Mouse (Mus musculus): ENCODE measurements around the gene Fas. TPM values are rescaled to one million over a fixed set of nuclear protein-coding genes. Genes with fewer than 3 reads are reported as not detected.

The Fas gene
- polyA plus RNA-seq, 1 experiment from 2014 or later = 0.51 TPM

Other genes starting within 250 kb of the Fas start
- gene Lipn, start 223.3 kb upstream of the Fas start, polyA plus RNA-seq (2015; fragmentation: Nextera tagmentation; extraction: Ambion mirVana) = not detected in 2 replicates
- not detected in 2 replicates for gene Lipm, start 189.7 kb upstream of the Fas start, polyA plus RNA-seq (2015; fragmentation: Nextera tagmentation; extraction: Ambion mirVana)
- not detected in 2 replicates for gene Ankrd22, start 124.6 kb upstream of the Fas start, polyA plus RNA-seq (2015; fragmentation: Nextera tagmentation; extraction: Ambion mirVana)
- gene Stambpl1, start 98.4 kb upstream of the Fas start, polyA plus RNA-seq (2015; fragmentation: Nextera tagmentation; extraction: Ambion mirVana) = 5.1 and 5.9 TPM in 2 replicates
- gene Acta2, start 35.1 kb upstream of the Fas start, polyA plus RNA-seq (2015; fragmentation: Nextera tagmentation; extraction: Ambion mirVana) = 9.6 and 15.2 TPM in 2 replicates
- 0.15 and 0.19 TPM in 2 replicates for gene Ch25h, start 184.5 kb downstream of the Fas start, polyA plus RNA-seq (2015; fragmentation: Nextera tagmentation; extraction: Ambion mirVana)
- gene Lipa, start 236.8 kb downstream of the Fas start, polyA plus RNA-seq (2015; fragmentation: Nextera tagmentation; extraction: Ambion mirVana) = 21.2 and 22.4 TPM in 2 replicates

All from midbrain, embryonic 13.5 days (tissue).